Mouse (Mus musculus) heart, embryonic 13.5 days (tissue): Measurements from ENCODE around the gene Snx17. TPM values are rescaled to one million over a fixed set of nuclear protein-coding genes. Genes with fewer than 3 reads are reported as not detected.
"Not testable (repeated sequence)": the region's sequence is repeated elsewhere in the genome, so short reads cannot be mapped to it uniquely, and the experiment has no call there.

Experiments
- ATAC-seq: fragments of 200-750 bp; cut with Nextera tagmentation; 2 replicates; pipeline ENCODE4 v1.8.0; 2017; ENCODE audit warnings: moderate TSS enrichment; ENCODE audit not compliant: insufficient number of reproducible peaks, low FRiP score, low TSS enrichment; ENCODE audit errors: extremely low read depth
- H3K27ac ChIP-seq: fragments of 300-500 bp; sonication (generic); replicated peaks from 2 replicates; pipeline ENCODE4 v1.5.1; 2015; ENCODE audit warnings: moderate library complexity, mild to moderate bottlenecking, inconsistent platforms
- H3K27me3 ChIP-seq: fragments of 300-500 bp; sonication (generic); replicated peaks from 2 replicates; pipeline ENCODE4 v1.6.1; 2015; ENCODE audit warnings: mild to moderate bottlenecking, inconsistent platforms
- H3K36me3 ChIP-seq: fragments of 300-500 bp; sonication (generic); 2 replicates; pipeline ENCODE4 v1.6.1; 2015; ENCODE audit warnings: mild to moderate bottlenecking, inconsistent platforms
- H3K4me1 ChIP-seq: fragments of 300-500 bp; sonication (generic); 2 replicates; pipeline ENCODE4 v1.6.1; 2015; ENCODE audit warnings: inconsistent platforms
- H3K4me2 ChIP-seq: fragments of 300-500 bp; sonication (generic); 2 replicates; pipeline ENCODE4 v1.6.1; 2015; ENCODE audit warnings: inconsistent platforms, mild to moderate bottlenecking, moderate library complexity
- H3K4me3 ChIP-seq: fragments of 300-500 bp; sonication (generic); 2 replicates; pipeline ENCODE4 v1.5.1; 2015; ENCODE audit warnings: moderate library complexity, mild to moderate bottlenecking, inconsistent platforms
- H3K9ac ChIP-seq: fragments of 300-500 bp; sonication (generic); 2 replicates; pipeline ENCODE4 v1.6.1; 2015; ENCODE audit warnings: inconsistent platforms, mild to moderate bottlenecking, moderate library complexity
- H3K9me3 ChIP-seq: fragments of 300-500 bp; sonication (generic); 2 replicates; pipeline ENCODE4 v1.6.1; 2016; ENCODE audit warnings: inconsistent platforms
- WGBS: fragments of 180-500 bp; shearing (Covaris S2); methylation state at CpG from one replicate; pipeline ENCODE4 v1.1.7; 2015; ENCODE audit warnings: mixed read lengths; 5-methylcytosine and 5-hydroxymethylcytosine counted together
- polyA plus RNA-seq: library from polyadenylated mRNA; unstranded; fragments of >200 nt; fragmentation: Nextera tagmentation; extraction: Ambion mirVana; gene quantifications from 2 replicates; pipeline ENCODE4 v1.2.1, GENCODE M21; 2015

Snx17 gene
- polyA plus RNA-seq, 1 experiment from 2014 or later = 112 TPM

- not testable (repeated sequence) for ATAC-seq, H3K4me3 ChIP-seq, H3K4me2 ChIP-seq, H3K9me3 ChIP-seq, H3K27ac ChIP-seq, H3K27me3 ChIP-seq, H3K36me3 ChIP-seq, H3K9ac ChIP-seq
- 83% methylated on average over 6 of the region's 6 CpGs for WGBS
- peaks cover 25% of the 10 kb centered on the region for H3K4me1 ChIP-seq
These were observed 23.5 kb downstream of the Snx17 start for GRCm38 (mm10) chr5:31216554-31216953.

GRCm38 (mm10) chr5:31218294-31218693 lies 25.3 kb downstream of the Snx17 start:
- no peak for ATAC-seq
- peak overlapping the region; percentile 17; the same call in 1 of the 2 replicates for H3K4me3 ChIP-seq
- 40% methylated on average over 7 of the region's 7 CpGs for WGBS

DNA sequence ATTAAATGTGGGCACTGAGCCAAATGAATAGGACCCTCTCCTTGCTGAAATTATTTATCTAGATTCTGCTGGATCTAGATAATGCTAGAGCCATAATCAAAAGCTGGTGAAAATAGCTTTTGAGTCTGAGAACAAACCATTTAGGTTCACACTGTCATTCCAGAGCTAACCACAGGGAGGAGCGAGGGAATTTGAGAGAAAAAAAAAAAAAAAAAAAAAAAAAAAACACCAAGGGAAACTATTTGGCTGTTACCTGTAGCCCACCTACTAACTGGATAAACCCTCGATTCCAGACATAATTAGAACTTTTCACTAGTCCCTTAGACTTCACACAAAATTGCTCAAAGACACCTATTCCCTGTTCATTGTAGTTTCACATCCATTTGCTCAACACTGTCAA lies 26.0 kb downstream of the Snx17 start:
- Histone ChIP-seq H3K9ac (peak overlapping the region; percentile 97), H3K4me2 (peak overlapping the region; percentile 90), H3K36me3 (0 out of 2 replicates have a peak, but pooled peaks cover 3% of the 10 kb centered on the region), H3K27me3 (no peaks in the 10 kb centered on the region), H3K4me1 (peaks cover 29% of the 10 kb centered on the region), H3K4me3 (peak overlapping the region; percentile 97), H3K27ac (peak overlapping the region; percentile 13; the same call in 1 of the 2 replicates), H3K9me3 (no peaks in the 10 kb centered on the region)
- 2% methylated on average over 2 of the region's 2 CpGs for WGBS
- no peak for ATAC-seq

More at GRCm38 (mm10) chr5:31218294-31218693, 25.3 kb downstream of the Snx17 start:
- Histone ChIP-seq H3K9me3 (no peaks in the 10 kb centered on the region), H3K27ac (no peak overlapping the region), H3K27me3 (no peaks in the 10 kb centered on the region), H3K4me2 (peak overlapping the region; percentile 90), H3K4me1 (peaks cover 29% of the 10 kb centered on the region), H3K36me3 (0 out of 2 replicates have a peak, but pooled peaks cover 3% of the 10 kb centered on the region), H3K9ac (no peak overlapping the region)

DNA sequence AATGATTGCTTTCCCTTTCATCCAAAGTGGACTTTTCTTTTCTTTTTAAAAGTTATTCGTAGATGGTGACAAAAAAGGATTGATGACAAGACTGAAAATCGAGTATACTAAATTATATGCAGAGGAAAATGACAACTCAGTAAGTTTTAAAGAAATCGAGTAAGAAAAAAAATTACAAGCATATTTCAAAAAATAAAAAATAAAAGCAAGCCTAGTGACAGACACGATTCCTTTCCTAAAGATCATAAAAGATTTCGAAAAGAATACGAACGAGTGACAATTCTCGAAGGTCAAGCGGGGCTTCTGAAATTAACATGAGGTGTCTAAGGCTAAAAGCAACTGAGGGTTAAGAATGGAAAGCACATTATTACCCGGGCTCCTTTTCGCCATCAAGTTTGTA lies 26.4 kb downstream of the Snx17 start:
- Histone ChIP-seq H3K4me1 (peaks cover 29% of the 10 kb centered on the region), H3K9ac (peak overlapping the region; percentile 97)
- WGBS = 1% methylated on average over 11 of the region's 11 CpGs

DNA sequence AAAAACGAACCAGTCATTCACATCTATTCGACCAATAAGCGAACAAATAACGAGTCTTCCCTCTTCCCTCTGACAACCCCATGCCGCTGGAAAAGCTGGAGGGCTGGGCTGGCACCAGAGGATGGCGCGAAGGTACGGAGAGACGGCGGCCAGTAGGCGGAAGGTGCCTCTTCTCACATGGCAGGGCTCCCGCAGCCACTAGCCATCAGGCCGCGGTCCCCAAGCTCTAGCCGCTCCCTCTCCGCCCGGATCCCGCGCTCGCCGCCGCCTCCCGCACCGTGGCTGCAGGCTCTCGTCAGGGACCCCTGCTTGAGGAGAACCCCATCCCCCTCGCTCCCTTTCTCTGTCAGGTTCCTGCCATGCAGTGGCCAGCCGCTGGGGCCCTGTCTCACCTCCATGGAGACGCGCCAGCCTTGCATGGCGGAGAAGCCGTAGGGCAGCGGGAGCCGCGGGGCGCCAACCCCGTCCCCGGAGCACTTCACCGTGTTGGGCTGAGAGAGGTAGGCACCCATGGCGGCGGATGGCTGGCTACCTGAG lies 27.0 kb downstream of the Snx17 start:
- peak overlapping the region; percentile 90 for H3K4me2 ChIP-seq
- no peaks in the 10 kb centered on the region for H3K9me3 ChIP-seq
- peak; percentile 29 for ATAC-seq
- H3K36me3 ChIP-seq = 0 out of 2 replicates have a peak, but pooled peaks cover 3% of the 10 kb centered on the region
- H3K9ac ChIP-seq = peak overlapping the region; percentile 97
- H3K27me3 ChIP-seq = no peaks in the 10 kb centered on the region
- H3K4me3 ChIP-seq = peak overlapping the region; percentile 97
- H3K27ac ChIP-seq = peak overlapping the region; percentile 95
- peaks cover 29% of the 10 kb centered on the region for H3K4me1 ChIP-seq
- WGBS = under 1% methylated on average over 40 of the region's 40 CpGs

More for the DNA sequence above, 26.4 kb downstream of the Snx17 start:
- no peaks in the 10 kb centered on the region for H3K9me3 ChIP-seq
- no peak for ATAC-seq
- H3K36me3 ChIP-seq = 0 out of 2 replicates have a peak, but pooled peaks cover 3% of the 10 kb centered on the region
- no peaks in the 10 kb centered on the region for H3K27me3 ChIP-seq
- peak overlapping the region; percentile 95 for H3K27ac ChIP-seq
- peak overlapping the region; percentile 90 for H3K4me2 ChIP-seq
- peak overlapping the region; percentile 97 for H3K4me3 ChIP-seq

GRCm38 (mm10) chr5:31220448-31221303 lies 27.6 kb downstream of the Snx17 start, which contains the start of gene Ppm1g:
Ppm1g (minus strand) TSS chr5:31220687.
- peak within 1 kb of the TSS; percentile 97 for H3K4me3 ChIP-seq
- H3K27ac ChIP-seq = peak within 1 kb of the TSS; percentile 95
- peaks cover 29% of the 10 kb centered on the region for H3K4me1 ChIP-seq
- H3K36me3 ChIP-seq = 0 out of 2 replicates have a peak, but pooled peaks cover 3% of the 10 kb centered on the region
- H3K4me2 ChIP-seq = peak within 1 kb of the TSS; percentile 90
- H3K27me3 ChIP-seq = no peaks in the 10 kb centered on the region
- peak; percentile 93 for ATAC-seq
- under 1% methylated on average over 70 of the region's 70 CpGs for WGBS
- peak within 1 kb of the TSS; percentile 97 for H3K9ac ChIP-seq
- H3K9me3 ChIP-seq = no peaks in the 10 kb centered on the region

DNA sequence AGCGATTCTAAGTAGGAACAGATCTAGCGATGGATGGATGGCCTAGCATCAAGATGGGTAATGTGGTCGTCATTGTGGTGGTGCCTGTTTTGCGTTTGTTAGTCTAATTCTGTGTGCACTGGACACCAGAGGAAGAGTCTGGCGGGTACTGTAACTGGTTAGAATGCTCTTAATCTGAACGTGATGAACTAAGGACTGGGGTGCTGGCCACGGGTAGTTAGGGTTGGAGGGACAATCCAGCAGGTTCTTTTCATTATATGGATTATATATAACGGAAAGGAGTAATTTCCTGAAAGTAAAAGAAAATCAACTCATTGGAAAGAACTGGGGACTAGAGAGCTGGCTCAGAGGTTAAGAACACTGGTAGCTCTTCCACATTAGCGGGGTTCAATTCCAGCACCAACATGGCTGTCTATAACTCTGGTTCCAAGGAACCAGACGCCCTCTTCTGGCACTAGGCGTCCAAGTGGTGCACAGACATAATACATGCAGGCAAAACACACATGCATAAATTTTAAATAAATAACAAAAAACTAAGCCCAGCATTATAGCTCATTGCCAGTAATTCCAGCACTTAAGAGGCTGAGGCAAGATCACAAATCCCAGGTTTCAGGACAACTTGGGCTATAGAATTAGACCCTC lies 28.4 kb downstream of the Snx17 start:
- no peaks in the 10 kb centered on the region for H3K9me3 ChIP-seq
- H3K27me3 ChIP-seq = no peaks in the 10 kb centered on the region
- ATAC-seq = no peak
- H3K4me3 ChIP-seq = peak overlapping the region; percentile 97
- 16% methylated on average over 11 of the region's 11 CpGs for WGBS
- H3K4me2 ChIP-seq = peak overlapping the region; percentile 90
- peak overlapping the region; percentile 87 for H3K9ac ChIP-seq
- peaks cover 29% of the 10 kb centered on the region for H3K4me1 ChIP-seq
- peak overlapping the region; percentile 95 for H3K27ac ChIP-seq
- H3K36me3 ChIP-seq = no peaks in the 10 kb centered on the region

GRCm38 (mm10) chr5:31222696-31223095 lies 29.7 kb downstream of the Snx17 start:
- no peak overlapping the region for H3K4me2 ChIP-seq
- WGBS = 88% methylated on average over 9 of the region's 9 CpGs

GRCm38 (mm10) chr5:31226641-31227040 lies 33.6 kb downstream of the Snx17 start:
- no peaks in the 10 kb centered on the region for H3K9me3 ChIP-seq
- H3K27me3 ChIP-seq = no peaks in the 10 kb centered on the region
- H3K4me1 ChIP-seq = peaks cover 3% of the 10 kb centered on the region
- WGBS = 61% methylated on average over 1 of the region's 1 CpGs
- no peak overlapping the region for H3K4me2 ChIP-seq
- no peak for ATAC-seq
- H3K36me3 ChIP-seq = no peaks in the 10 kb centered on the region
- H3K27ac ChIP-seq = no peak overlapping the region
- H3K9ac ChIP-seq = no peak overlapping the region
- H3K4me3 ChIP-seq = no peak overlapping the region

More at GRCm38 (mm10) chr5:31222696-31223095, 29.7 kb downstream of the Snx17 start:
- Histone ChIP-seq H3K4me1 (peaks cover 26% of the 10 kb centered on the region), H3K9ac (no peak overlapping the region), H3K9me3 (no peaks in the 10 kb centered on the region), H3K36me3 (no peaks in the 10 kb centered on the region), H3K4me3 (no peak overlapping the region), H3K27me3 (no peaks in the 10 kb centered on the region), H3K27ac (no peak overlapping the region)
- no peak for ATAC-seq

GRCm38 (mm10) chr5:31240637-31241521 lies 47.9 kb downstream of the Snx17 start, which contains the start of the genes Nrbp1 and Gm9970:
Nrbp1 (plus strand) TSS chr5:31240864.
Gm9970 (minus strand) TSS chr5:31241232.
- H3K4me2 ChIP-seq = peak within 1 kb of the TSS; percentile 81
- WGBS = under 1% methylated on average over 86 of the region's 103 CpGs
- H3K27me3 ChIP-seq = no peaks in the 10 kb centered on the region
- ATAC-seq = peak; percentile 98
- peak within 1 kb of the TSS; percentile 99 for H3K9ac ChIP-seq
- peaks cover 14% of the 10 kb centered on the region for H3K4me1 ChIP-seq
- H3K9me3 ChIP-seq = 0 out of 2 replicates have a peak, but pooled peaks cover 3% of the 10 kb centered on the region
- peak within 1 kb of the TSS; percentile 99 for H3K27ac ChIP-seq
- peaks cover 24% of the 10 kb centered on the region for H3K36me3 ChIP-seq
- peak within 1 kb of the TSS; percentile 96 for H3K4me3 ChIP-seq
